Mouse (Mus musculus): ENCODE results near the gene 4930556J24Rik.
A peak's percentile ranks its signal among the peaks of the same experiment; 100 is the strongest.

- no peak for TF ChIP-seq CTCF (IDR thresholded peaks at IDR 0.05; ENCODE audit: borderline replicate concordance, extremely low read depth, insufficient read depth, insufficient read length)
- TF ChIP-seq POLR2A (IDR thresholded peaks at IDR 0.05; ENCODE audit: borderline replicate concordance, extremely low read depth, insufficient read depth, insufficient read length, poor library complexity, severe bottlenecking) = peak; percentile 21; the same call in 1 of the 2 replicates
These were observed 63.1 kb downstream of the 4930556J24Rik start for GRCm38 (mm10) chr11:3913316-3914108.

Data from brain, embryonic 14.5 days (tissue).